Mouse (Mus musculus): ENCODE measurements around the gene Dock4.

Gene Dock4

DNA sequence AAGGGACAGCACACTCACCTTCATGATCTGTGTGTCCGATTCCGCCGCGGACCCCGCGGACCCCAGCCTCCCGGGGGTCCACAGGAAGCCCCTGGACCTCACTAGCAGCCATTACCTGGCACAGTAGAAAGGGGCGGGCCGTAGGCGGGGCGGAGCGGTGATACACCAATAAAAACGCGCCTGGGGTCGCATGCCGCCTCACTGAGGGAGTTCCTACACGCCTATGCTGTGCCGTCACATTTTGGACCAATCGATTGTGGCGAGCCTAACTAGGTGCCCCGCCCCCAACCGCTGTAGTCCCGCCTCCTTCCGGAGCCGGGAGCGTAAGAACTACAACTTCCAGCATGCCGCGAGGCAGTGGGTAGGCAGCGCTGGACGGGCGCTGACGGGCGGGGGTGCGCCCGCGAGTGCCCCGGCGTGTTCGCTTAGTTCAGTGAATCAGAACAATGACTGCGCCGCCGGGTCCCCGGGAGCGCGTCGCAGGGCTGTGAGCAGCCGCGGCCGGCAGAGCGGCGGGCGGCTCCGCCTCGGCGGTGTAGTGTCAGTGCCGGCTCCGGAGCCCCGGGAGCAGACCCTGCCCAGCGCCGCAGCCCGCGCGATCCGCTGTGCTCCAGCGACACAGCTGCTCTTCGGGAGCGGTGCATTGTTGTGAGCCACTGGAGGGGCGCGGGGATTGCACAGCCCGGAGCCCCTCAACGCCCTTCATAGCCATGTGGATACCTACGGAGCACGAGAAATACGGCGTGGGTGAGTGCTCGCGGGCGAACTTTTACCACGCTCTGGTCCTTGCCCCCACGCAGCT lies at the start of gene Dock4, which contains the start of gene Zfp277:
Gene Dock4, plus strand, starts transcription at position 305 of the 802 bp plus-strand sequence.
Gene Zfp277, minus strand, starts transcription at position 255 of the 802 bp plus-strand sequence.
- DNase-seq = peak; percentile 98

DNA sequence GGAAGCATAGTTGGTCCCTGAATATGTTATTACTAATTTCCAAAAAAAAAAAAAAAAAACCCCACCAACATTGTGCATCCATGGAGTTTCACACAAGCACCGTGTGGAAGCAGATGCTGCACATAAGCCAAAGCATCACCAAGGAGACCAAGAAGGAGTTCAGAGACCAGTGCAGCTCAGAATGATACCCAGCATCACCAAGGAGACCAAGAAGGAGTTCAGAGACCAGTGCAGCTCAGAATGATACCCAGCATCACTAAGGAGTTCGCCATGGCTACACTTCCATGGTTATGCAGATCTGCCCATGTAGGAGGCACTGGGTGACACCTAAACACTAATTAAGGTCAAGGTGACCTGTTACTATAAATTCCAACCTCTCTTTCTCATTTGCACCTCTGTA lies 46.8 kb upstream of the Dock4 start:
- DNase-seq = no peak

DNA sequence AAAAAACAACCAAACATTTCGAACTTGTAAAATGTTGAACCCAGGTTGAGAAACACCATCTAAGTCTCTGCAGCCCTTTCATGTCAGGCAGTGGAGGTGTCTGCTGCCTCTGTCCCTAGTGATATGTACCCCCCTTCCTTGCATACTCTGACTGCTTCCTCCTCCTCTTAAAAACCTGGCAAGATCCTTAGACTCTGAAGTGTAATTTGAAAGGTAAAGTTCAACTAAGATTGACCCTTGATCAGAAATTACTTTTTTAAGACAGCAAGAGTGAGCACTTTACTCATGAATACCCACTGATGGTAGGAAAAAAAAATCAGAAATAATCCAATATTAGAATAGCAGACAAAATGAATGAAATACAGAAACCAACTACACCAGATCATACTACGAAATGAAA lies 46.4 kb upstream of the Dock4 start:
- no peak for DNase-seq

DNA sequence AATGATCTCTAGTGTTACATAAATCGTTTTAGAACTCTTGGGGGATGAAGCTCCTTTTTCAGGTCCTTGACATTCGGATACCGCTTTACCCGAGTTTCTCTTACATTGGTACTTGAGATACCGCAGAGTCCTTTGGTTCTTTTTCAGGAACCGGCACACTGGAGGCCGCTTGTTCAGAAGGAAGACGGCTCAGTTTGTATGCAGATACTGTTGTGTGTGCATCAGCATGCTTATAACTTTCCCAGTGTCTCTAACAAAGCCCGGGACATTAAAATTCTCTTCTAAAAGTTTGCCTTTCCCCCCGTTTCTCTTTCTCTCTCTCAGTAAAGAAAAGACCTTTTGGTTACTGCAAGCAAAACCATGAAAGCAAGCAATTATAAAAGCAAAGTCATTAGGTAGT lies 45.9 kb upstream of the Dock4 start:
- DNase-seq = no peak

DNA sequence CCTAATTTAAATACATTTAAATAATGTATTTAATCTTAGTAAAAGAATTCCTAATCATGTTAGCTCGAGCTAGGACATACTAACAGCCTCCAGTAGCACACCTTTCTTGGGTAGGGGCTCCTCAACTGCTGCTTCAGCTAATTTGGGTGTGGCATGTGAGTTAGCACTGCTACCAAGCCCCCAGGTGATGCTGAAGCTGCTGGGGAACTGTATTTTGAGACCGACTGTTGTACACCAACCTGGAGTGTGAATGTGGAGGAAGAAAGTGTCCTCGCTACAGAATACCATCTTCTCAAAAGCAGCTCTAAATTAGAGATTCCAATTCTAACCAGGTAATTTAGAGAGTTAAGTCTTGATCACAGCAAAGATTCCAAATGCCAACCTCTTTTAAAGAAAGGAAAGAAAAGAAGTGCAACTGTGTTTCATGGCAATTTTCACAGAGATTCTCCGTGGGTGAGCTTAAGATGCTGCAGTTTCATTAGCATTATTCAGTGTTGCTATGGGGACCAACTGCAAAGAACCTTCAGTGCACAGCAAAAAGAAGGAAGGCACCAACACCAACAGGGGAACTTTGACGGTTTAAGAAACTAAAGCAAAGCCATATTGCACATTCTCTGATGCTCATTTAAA lies 31.0 kb upstream of the Dock4 start:
- no peak for DNase-seq

DNA sequence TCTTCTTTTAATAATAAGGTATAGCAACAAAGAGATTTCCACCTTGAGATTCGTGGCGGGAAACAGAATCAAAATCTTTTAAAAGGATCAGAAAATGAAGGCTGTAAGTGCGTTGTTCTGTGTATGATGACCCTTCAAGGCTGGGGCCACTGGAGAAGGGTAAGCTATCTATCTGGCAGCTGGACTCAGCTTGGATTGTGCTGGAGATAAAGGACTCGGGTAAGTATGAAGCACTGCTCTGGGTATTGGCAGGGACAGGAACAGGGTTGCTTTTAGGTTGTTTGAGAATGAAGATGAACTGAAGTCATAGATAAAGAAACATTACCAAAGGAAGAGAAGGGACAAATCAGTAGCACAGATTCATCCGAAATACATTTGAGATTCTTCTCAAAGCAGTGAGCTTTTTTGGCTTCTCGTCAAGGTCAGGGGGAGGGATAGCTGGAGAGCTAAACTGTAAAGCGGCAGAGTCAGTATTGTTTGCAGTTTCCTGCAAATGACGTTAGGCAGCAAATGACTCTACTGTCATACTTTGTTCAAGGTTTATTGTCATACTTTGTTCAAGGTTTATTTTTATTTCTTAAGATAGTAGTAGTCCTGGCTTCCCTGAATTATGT lies 30.3 kb upstream of the Dock4 start:
- DNase-seq = no peak

DNA sequence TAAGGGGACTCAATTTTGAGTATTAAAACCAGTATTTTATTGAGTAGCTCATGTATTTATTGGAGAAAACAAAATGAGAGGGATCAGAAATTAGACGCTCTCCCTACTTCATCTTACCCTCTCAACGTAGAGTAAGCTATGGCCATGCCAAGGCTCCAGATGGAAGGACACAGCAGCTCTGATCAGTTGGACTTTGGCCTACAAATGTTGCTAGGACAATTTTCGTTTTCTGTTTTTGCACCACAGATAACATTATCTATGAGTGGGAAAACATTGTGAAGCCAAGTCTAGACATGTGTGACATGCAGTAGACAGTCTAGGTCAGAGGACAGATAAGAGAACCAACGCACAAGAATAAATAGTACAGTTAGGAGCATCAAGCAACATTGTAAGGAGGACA lies 28.5 kb upstream of the Dock4 start:
- no peak for DNase-seq

DNA sequence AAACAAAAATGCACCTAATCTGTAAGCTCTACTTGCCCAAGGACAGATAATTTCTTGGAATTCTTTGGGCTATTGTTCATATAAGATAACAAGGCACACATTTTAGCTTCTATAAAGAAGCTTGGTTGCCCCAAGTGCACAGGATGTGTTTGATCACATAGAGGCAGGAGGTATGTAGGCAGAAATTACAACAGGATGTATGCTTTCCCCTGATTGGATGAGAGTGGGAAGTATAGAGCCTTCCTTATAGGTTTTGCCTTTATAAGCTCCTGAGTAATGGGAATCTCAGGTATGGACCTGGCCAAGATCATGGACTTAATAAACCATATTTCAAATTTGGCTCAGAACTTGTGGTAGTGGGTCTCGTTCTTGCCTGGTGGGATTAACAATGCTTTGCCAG lies 20.8 kb upstream of the Dock4 start:
- no peak for DNase-seq

DNA sequence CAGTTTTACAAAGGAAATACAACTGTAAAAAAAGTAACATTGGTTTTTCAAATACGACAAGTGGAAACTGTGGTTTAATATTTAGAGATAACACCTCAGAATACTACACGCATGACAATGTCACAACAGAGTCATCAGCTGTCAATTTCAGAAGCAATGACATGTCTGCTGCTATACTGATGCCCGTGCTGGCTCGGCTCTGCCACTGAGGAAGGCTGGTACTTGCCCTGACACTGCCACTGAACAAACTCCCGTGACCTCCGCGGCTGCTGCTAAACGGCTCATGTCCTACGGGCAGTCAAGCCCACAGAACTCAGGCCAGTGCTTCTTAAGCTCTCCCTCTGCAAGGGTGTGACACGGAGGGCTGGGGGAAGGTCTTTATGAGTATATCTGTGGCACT lies 18.1 kb upstream of the Dock4 start:
- no peak for DNase-seq

DNA sequence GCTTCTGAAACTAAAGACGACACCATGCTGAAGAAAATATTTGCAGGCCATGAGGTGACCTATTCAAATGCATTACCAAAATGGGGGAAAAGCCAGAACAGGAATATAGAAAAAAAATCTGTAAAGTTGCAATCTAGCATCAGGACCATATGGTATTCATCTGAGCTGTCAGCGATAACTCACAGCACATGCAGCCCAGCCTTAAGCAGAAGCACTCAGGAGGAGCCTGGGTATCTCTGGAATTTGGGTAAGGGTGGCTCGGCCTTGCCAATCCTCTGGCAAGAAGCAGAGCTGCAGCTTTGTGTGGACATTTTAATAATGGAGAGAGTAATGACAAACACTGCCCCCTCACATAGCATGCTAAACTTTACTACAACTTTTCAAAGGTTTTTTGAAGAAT lies 15.8 kb upstream of the Dock4 start:
- no peak for DNase-seq

DNA sequence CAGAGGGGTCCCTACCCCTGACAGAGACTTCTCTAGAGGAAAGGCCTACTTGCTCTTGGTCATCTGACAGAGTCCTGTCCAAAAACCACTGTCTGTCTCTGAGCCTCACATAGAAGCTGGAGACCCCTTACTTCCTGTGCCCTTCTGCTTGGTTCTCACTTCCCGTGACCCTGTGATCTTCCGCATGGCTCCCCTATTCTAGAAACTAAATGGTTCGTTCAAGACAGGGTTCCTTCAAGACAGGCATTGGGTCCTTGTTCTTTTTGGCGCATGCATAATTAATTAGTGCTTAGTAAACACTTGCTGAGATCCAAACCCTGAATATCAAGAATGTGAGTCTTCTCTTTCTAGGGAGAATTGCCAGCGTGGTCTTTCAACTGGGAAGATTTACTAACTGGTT lies 14.7 kb upstream of the Dock4 start:
- no peak for DNase-seq

DNA sequence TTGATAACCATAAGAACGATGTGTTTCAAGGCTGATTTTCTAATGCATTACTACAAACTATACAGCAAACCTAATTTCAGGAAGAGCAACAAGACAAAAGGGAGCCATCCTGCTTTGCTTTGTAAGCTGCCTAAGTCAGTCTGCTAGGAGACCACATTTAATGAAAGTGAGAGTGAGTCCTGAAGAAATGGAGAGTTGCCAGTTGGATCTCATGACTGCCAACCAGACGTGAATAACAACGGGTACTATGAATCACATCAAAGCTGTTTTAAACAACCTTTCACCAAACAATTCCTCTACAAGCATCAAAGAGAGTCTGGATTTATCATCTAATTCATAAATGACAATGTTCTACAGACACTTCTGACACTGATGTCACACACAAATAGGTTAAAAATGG lies 11.7 kb upstream of the Dock4 start:
- DNase-seq = no peak

DNA sequence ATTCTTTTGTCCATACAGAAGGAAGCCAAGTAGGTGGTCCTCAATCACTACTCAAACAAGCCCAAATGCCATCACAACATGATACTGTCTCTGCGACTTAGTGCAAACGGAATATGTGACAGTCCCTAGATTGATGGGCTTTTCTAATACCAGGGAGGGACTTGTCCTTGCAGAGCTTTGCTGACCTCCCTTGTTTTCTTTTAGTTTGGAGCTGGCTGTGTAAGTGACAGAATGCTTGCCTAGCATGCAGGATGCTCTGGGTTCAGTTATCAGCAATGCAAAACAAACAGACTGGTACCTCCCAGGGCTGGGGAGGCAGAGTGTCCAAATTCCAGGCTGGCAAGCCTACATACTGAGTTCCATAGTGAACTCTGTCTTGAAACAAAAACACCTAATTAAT lies 7.7 kb upstream of the Dock4 start:
- no peak for DNase-seq

DNA sequence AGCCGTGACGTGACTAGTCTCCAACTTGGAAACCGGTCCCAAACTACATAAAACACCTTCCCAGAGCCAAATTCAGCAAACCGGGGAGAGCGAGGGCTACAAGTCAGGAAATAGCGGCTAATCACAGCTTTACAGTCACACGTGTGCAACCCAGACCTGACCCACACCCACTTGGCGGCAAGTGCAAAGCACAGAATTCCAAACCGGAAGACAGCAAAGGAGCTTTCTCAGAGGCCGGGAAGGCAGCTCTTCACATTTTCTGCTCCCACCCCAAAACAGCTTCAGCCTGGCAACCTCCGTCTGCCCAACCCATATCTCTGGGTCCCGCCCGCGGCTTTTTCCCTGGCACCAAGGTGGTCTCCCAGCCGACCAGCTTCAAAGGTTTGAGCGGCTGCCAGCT lies 546 bp upstream of the Dock4 start:
- no peak for DNase-seq

DNA sequence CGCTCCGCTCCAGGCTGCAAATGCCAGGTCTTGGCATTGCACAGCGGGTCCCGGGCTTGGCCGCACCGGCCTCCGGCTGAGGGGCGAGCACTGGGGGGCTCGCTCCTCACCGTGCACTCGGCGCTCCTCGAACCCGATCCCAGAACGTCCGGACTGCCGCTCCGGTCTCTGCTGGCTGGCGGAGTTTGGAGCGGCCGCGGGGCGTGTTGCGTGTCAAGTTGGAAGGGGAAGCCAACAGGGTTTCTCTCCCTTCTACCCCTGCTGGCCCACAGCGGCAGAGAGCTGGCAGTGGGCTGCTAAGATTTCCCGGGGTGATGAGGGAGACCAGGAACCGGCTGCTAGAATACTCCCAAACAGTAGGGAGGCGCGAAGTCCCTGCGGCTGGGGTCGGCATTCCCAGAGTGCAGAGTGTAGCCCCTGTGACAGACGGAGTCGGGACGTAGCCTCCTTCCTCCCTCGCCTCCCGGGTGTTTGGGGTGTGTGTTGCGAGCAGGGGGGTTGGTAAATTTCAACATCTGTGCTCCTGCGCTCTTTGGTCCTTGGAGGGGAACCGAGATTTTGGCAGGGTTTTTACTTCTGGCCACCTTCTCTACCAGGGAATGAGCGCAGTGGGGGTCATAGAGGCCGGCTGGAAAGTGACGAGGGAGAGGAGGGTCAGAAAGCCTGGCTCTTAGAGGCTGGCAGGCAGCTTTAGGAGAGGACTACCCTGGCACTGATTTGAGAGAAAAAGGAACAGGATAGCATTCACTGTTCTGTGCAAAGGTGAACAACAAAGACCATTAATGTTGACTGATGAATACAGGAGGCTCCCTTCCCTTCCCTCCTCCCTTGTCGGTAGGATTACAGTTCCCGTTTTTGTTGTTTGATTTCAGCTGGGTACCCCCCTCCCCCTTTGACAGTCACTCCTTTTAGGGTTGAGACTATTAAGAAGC lies 964 bp downstream of the Dock4 start:
- no peak for DNase-seq

DNA sequence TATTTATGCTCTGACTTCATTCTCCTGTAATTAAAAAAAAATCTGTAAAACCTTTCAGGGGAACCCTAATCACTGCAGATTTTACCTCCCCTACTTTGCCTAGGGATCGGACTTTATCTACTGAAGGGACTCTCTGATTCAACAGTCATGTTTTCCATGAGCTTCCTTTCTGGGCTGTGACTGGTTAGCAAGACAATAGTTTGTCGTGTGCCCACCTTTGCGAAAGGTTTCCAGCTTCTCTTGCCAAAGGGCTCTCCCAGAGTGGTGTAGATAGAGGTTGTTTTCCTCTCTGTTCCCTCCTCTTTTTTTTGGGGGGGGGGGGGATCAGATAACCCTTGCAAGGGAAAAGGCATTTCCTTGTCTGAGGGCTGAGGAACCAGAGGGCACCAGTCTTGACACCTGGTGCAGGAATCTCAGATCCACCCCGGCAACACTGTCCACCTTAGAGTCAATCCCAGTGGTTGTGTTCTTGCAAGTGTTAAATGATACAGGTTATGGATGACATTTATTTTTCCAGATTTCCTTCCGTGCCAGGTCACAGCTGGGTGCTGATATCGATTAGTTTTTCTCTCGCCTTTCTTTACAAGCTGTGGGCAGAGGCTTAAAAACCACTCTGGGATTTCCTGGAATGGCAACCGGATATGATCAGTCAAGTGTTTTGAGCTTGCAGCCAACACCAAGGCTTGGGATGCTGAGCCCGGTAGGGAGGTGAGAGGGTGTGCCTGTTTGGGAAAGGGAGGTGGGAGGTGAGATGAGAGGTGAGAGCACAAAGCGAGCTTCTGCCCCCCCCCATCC lies 2.0 kb downstream of the Dock4 start:
- no peak for DNase-seq

DNA sequence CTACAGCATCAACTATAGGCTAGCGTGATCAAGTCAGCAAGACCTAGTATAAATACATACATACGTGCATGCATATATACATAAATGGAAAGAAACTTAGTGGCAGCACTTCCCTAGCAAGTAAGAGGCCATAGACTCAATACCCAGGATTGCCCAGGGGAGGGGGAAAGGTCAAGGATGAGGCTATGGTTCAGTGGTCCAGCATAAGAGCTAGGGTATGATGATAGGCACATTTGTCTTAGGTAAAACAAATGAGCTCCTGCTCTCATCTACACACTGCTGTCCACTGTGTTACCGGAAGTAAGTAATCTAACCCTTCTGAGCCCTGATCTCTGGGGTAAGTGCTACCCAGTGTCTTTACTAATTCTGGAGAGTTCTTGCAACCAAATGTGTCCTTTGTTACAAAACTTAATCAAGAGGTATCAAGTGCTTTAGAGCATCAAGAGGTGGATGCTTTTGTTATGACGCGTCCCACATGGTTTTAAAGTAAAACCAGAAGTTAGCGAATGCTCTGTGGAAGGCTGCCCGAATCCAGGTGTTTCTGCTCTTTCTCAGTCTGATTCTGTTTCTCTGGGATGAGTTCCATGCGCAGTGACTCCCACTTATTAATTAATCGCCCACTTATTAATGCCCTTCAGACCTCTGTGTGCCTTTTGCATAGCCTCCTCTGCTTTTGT lies 3.5 kb downstream of the Dock4 start:
- DNase-seq = no peak

DNA sequence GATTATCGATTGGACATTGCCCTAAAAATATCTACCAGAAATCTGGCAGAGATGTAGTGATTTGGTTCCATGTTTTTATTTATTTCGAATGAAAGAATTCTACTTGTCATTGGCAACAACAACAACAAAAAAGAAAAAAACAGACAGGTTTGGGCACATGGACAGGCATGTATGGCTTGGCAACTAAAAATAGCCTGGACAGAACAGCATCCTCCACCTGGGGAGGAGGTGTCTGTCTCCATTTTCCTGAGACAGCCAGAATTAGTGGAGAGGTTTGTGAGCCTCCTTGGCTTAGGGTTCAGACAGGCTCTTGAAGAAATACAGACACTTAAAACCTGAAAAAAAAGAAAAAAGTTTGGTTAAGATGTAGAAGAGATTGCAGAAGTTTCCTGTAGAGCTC lies 10.8 kb downstream of the Dock4 start:
- DNase-seq = no peak

DNA sequence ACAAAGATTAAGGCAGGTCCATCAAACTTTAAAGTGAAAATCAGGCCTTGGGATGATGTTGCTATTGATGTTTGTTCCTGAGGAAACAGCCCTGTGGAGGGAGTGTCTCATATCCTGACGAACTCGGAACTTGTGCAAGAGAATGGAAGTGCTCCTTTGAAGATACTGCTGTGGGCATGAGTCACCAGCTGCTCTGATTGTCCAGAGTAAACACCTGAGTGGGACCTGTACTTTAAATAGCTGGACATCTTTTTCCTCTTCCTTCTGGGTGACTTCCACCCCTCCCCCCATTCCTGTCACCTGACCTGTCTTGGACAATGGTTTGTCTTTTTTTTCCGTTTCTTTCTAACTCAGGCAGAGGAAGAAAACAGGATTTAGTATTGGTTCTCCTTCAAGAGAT lies 13.2 kb downstream of the Dock4 start:
- no peak for DNase-seq

DNA sequence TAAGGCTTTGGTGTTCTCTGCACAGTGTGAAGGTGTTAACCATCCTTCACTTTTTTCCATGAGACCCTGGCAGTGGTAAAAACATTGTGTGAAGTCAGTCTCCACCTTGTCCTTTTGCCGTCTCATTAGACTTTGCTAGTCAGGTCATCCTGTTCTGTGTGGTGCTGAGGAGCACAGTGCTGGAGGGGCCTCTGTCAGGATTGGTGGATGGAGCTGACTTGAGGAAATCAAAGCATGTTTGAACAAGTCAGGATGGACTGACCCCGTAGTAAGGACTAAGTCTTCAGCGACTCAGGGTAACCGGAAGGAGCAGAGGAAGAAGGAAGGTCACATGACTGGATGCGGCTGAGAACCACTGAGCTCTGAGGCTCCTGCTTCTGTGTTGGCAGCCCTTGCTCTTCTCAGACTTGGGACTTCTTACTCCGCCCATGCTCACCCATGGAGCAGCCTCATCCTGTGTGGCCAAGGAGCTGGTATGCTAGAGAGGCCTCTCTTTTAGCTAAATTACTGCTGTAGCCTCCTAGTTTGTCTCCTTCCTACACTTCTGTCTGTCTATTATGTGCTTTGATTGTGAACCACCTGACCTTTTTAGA lies 14.0 kb downstream of the Dock4 start:
- DNase-seq = no peak

DNA sequence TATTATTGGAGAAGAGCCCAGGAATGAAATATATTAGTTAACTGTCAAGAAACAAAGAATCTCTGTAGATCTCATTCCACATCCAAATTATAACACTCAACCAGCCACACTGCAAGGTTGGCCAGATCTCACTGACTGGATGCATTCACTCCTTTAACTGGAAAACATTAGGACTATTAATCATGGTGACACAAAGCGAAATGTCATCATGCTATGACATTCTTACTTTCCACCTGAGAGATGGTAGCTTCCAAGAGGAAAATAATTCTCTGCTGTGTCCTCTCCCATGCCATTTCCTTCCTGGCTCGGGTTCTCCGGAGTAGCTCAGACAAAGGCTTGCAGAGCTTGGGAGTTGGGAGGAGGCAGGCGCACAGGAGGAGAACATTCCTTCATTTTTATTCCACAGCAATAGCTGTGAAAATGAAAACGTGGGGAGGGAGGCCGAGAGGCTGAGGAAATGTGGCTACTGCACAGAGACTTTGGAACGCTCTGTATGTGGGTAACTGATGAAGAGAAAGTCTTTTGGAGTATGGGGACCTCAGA lies 17.0 kb downstream of the Dock4 start:
- no peak for DNase-seq

Data from thymus, postnatal 25 days (tissue).